Mouse (Mus musculus): ENCODE data around the gene Pacs1.

Gene Pacs1

GRCm38 (mm10) chr19:5097521-5098362 lies 175.2 kb downstream of the Pacs1 start:
- in situ Hi-C loops (cut with MboI, MseI) = loop anchor here (10.0 kb wide), 1 partner anchor 947 kb away; the partner anchor contains the start of gene Syvn1

- in situ Hi-C loops (cut with MboI, MseI) = loop anchor here (10.0 kb wide), 1 partner anchor 949 kb away; the partner anchor contains the start of gene Syvn1
These were observed 176.9 kb downstream of the Pacs1 start for GRCm38 (mm10) chr19:5095887-5096474.

- in situ Hi-C loops (cut with MboI, MseI) = loop anchor here (10.0 kb wide), 1 partner anchor 950 kb away; the partner anchor contains the start of gene Syvn1
These were observed 178.0 kb downstream of the Pacs1 start for GRCm38 (mm10) chr19:5094746-5095417.

GRCm38 (mm10) chr19:5094243-5094632 lies 178.7 kb downstream of the Pacs1 start:
- in situ Hi-C loops (cut with MboI, MseI) = loop anchor here (10.0 kb wide), 1 partner anchor 951 kb away; the partner anchor contains the start of gene Syvn1

- in situ Hi-C loops (cut with MboI, MseI) = loop anchor here (10.0 kb wide), 1 partner anchor 951 kb away; the partner anchor contains the start of gene Syvn1
These were observed 179.3 kb downstream of the Pacs1 start for GRCm38 (mm10) chr19:5093481-5094242.

GRCm38 (mm10) chr19:5092083-5092482 lies 180.8 kb downstream of the Pacs1 start:
- in situ Hi-C loops (cut with MboI, MseI) = loop anchor here (10.0 kb wide), 1 partner anchor 953 kb away; the partner anchor contains the start of gene Syvn1

GRCm38 (mm10) chr19:5089324-5089723 lies 183.6 kb downstream of the Pacs1 start:
- in situ Hi-C loops (cut with MboI, MseI) = loop anchor here (5.0 kb wide), 1 partner anchor 58 kb away; no protein-coding TSS in a partner anchor

- in situ Hi-C loops (cut with MboI, MseI) = loop anchor here (5.0 kb wide), 1 partner anchor 59 kb away; no protein-coding TSS in a partner anchor
These were observed 184.8 kb downstream of the Pacs1 start, which contains the start of gene Yif1a for GRCm38 (mm10) chr19:5087884-5088728. TSS of gene Yif1a (plus strand) at chr19:5088538.

- in situ Hi-C loops (cut with MboI, MseI) = loop anchor here (5.0 kb wide), 1 partner anchor 61 kb away; no protein-coding TSS in a partner anchor
These were observed 186.4 kb downstream of the Pacs1 start for GRCm38 (mm10) chr19:5086533-5086932.

GRCm38 (mm10) chr19:5085145-5085863 lies 187.6 kb downstream of the Pacs1 start, which contains the start of gene Tmem151a:
TSS of gene Tmem151a (minus strand) at chr19:5085531.
- in situ Hi-C loops (cut with MboI, MseI) = loop anchor here (5.0 kb wide), 1 partner anchor 62 kb away; no protein-coding TSS in a partner anchor

GRCm38 (mm10) chr19:5084834-5085144 lies 188.1 kb downstream of the Pacs1 start:
- in situ Hi-C loops (cut with MboI, MseI) = loop anchor here (5.0 kb wide), 1 partner anchor 63 kb away; no protein-coding TSS in a partner anchor

- in situ Hi-C loops (cut with MboI, MseI) = no loop called here
These were observed 188.7 kb downstream of the Pacs1 start for GRCm38 (mm10) chr19:5083961-5084833.
